Mouse (Mus musculus) liver, embryonic 14.5 days (tissue): ENCODE results near the gene Palm. TPM values are rescaled to one million over a fixed set of nuclear protein-coding genes. Genes with fewer than 3 reads are reported as not detected.

Source experiments
- ATAC-seq: fragments of 200-750 bp; cut with Nextera tagmentation; 2 replicates; pipeline ENCODE4 v1.8.0; 2017; ENCODE audit warnings: moderate number of reproducible peaks, mild to moderate bottlenecking, moderate library complexity; ENCODE audit not compliant: insufficient read depth
- DNase-seq, 3 experiments: peaks; one replicate each; pipeline ENCODE4 v3.0.0-alpha.2; 2012 to 2013; ENCODE audit warnings: low read depth in 3 of 3, low spot score in 3 of 3
- H3K27ac ChIP-seq: fragments of 300-500 bp; sonication (generic); 2 replicates; pipeline ENCODE4 v1.5.1; 2014; ENCODE audit warnings: moderate library complexity, mild to moderate bottlenecking, control low read depth, inconsistent platforms
- H3K27me3 ChIP-seq: fragments of 300-500 bp; sonication (generic); 2 replicates; pipeline ENCODE4 v1.6.1; 2014; ENCODE audit warnings: mild to moderate bottlenecking, low read length, moderate library complexity; ENCODE audit not compliant: control insufficient read depth, insufficient read depth
- H3K36me3 ChIP-seq: fragments of 300-500 bp; sonication (generic); replicated peaks from 2 replicates; pipeline ENCODE4 v1.6.1; 2014; ENCODE audit warnings: low read depth; ENCODE audit not compliant: control insufficient read depth, insufficient read depth
- H3K4me1 ChIP-seq, 2 experiments: fragments of 200-500 bp in 1 of 2; fragments of 300-500 bp in 1 of 2; sonication (generic) in 1 of 2; replicated peaks; 2 replicates each; pipeline ENCODE4 v1.6.1; 2012 to 2014; ENCODE audit warnings: antibody characterized with exemption in 1 of 2, inconsistent platforms in 1 of 2, low read length in 1 of 2; ENCODE audit not compliant: control insufficient read depth in 2 of 2, insufficient read depth in 2 of 2
- H3K4me2 ChIP-seq: fragments of 300-500 bp; sonication (generic); 2 replicates; pipeline ENCODE4 v1.6.1; 2014; ENCODE audit warnings: low read depth, mild to moderate bottlenecking, control low read depth, moderate library complexity
- H3K4me3 ChIP-seq, 2 experiments: fragments of 200-500 bp in 1 of 2; fragments of 300-500 bp in 1 of 2; sonication (generic) in 1 of 2; 2 replicates each; pipeline ENCODE4 v1.5.1; 2012 to 2014; ENCODE audit warnings: low read depth in 2 of 2, low read length in 2 of 2, mild to moderate bottlenecking in 2 of 2, control low read depth in 1 of 2, inconsistent platforms in 1 of 2, moderate library complexity in 1 of 2; ENCODE audit not compliant: insufficient read depth in 1 of 2
- H3K9ac ChIP-seq: fragments of 300-500 bp; sonication (generic); replicated peaks from 2 replicates; pipeline ENCODE4 v1.6.1; 2014; ENCODE audit warnings: mild to moderate bottlenecking, control low read depth, moderate library complexity
- H3K9me3 ChIP-seq: fragments of 300-500 bp; sonication (generic); 2 replicates; pipeline ENCODE4 v1.6.1; 2016; ENCODE audit warnings: low read length, mixed read lengths; ENCODE audit not compliant: control insufficient read depth
- CTCF ChIP-seq: IDR thresholded peaks from 2 replicates; pipeline ENCODE4 v1.5.1; 2016; ENCODE audit warnings: antibody characterized with exemption, low read depth, control low read depth
- EP300 ChIP-seq: IDR thresholded peaks from 2 replicates; pipeline ENCODE4 v1.6.1; 2016; ENCODE audit warnings: antibody characterized with exemption, low read depth
- WGBS: fragments of 180-500 bp; shearing (Covaris S2); extraction: QIAGEN DNeasy Blood & Tissue Kit; methylation state at CpG from one replicate; pipeline ENCODE4 v1.1.7; 2014; ENCODE audit not compliant: insufficient replicate concordance; 5-methylcytosine and 5-hydroxymethylcytosine counted together
- polyA plus RNA-seq, 2 experiments: library from polyadenylated mRNA; depleted of rRNA in 1 of 2; stranded (reverse) in 1 of 2; unstranded in 1 of 2; fragments of >200 nt; fragmentation: Nextera tagmentation in 1 of 2; extraction: Ambion mirVana in 1 of 2; gene quantifications; 2 replicates each; pipeline versions ENCODE4 v1.2.1 to v1.2.3; 2012 to 2014

Palm gene
- polyA plus RNA-seq, 2 experiments: 3.5 to 4.1 TPM

DNA sequence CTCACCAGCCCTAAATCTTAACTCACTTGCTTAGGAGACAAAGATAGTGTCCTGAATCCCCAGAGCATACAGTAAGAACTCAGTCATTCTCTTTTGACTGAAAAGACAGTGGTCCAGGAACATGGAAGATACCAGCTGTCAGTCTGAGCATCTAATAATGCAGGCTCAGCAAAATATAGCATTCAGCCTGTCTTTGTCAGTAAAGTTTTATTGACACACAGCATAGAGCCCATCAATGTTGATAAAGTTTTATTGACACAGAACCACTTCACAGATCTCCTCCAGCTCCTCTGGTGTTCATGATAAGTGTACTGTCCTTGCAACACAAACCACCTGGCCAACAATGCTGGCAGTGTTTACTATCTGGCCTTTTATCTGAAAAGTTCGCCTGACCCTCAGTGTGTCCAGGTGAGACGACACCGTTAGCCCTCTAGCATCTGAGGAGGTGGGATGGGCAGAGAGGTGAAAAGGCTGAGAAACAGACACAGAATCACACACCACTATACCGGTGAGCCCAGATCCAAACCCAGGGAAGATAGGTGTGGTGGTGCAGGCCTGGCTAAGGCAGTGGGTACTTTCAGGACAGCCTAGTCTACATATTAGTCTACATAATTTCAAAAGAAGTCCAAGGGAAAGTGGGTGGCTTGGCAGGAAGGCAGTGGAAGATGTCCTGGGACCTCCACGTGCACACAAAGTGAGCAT, 882 bp upstream of the Palm start:
- no peak for DNase-seq
- H3K9ac ChIP-seq: no peak overlapping the region
- H3K9me3 ChIP-seq: no peaks in the 10 kb centered on the region
- no peak overlapping the region for H3K4me2 ChIP-seq
- H3K4me3 ChIP-seq: no peak overlapping the region
- H3K27ac ChIP-seq: no peak overlapping the region
- no peak for TF ChIP-seq EP300
- TF ChIP-seq CTCF: no peak
- WGBS: 65% methylated on average over 5 of the region's 5 CpGs
- no peaks in the 10 kb centered on the region for H3K36me3 ChIP-seq
- H3K4me1 ChIP-seq: peaks cover 0 to 2% of the 10 kb centered on the region in 2 experiments; a peak in 1 of 4 replicates
- H3K27me3 ChIP-seq: peaks cover 3% of the 10 kb centered on the region; the same call in 1 of the 2 replicates
- ATAC-seq: no peak

DNA sequence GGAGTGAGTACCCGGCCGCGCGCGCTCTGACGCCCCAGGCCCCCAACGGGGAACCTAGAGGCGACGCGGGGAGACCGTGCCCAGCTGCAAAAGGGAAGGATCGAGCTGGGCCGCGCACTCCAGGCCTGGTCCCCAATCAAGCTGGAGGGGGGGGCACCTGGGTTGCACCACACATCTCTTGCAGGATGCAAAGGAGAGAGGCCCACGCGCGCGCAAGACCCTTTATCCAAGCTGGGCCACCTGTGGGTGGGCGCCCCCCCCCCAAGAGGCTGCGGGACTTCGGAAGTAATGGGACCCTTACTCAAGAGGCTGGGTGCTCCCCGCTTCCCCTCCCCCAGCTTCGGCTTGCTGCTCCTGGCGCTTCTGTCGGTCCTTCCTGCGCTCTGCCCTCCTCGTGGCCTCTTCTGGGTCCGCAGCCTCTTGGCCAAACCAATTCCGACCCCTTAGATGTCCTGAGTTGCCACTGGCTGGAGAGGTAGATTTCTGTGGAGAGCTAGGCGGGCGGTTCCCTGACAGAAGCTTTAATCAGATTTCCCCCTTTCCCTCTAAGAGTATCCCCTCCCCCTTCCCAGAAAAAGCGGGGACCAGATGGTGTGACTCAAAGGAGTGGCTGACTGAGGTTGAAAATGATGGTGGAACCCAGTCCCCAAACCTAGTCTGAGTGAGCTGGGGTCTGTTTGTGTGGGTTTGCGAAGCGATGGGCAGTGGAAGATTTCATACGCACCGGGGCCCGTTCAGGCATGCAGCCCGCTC, 542 bp downstream of the Palm start:
- DNase-seq (no peak), ATAC-seq (peak; percentile 7; the same call in 1 of the 2 replicates)
- Histone ChIP-seq H3K27ac (no peak overlapping the region), H3K9me3 (no peaks in the 10 kb centered on the region), H3K9ac (peak overlapping the region; percentile 37; the same call in 1 of the 2 replicates), H3K4me1 (peaks cover 0 to 12% of the 10 kb centered on the region in 2 experiments), H3K4me3 (peak overlapping the region; percentile 52 to 63), H3K36me3 (no peaks in the 10 kb centered on the region), H3K4me2 (peak overlapping the region; percentile 72), H3K27me3 (peaks cover 3% of the 10 kb centered on the region; the same call in 1 of the 2 replicates)
- 12% methylated on average over 37 of the region's 38 CpGs for WGBS
- TF ChIP-seq EP300: no peak
- TF ChIP-seq CTCF: no peak

DNA sequence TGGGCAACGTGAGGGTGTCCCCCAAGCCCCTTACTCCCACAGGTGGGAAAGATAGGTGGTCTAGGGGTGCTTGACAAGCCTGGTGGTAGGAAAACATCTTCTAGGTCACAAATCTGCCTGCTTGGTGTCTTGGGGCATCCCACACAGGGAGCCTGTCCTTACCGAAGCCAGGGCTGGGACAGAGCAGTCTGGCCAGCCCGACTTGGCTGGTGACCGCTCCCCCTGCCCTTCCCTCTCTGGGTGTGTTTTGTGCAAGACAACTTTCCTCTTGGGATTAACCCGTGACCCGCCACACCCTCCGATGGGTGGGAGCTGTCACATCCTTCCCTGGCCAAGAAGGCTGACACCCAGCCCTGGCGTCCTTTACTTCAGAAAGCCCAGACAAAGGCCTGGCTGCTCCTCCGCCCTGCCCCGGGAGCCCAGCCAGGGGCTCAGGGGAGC, 1.1 kb downstream of the Palm start:
- ATAC-seq (no peak), DNase-seq (no peak)
- Histone ChIP-seq H3K4me3 (peak overlapping the region; percentile 52 to 63; a peak in 2 of 4 replicates), H3K9me3 (no peaks in the 10 kb centered on the region), H3K9ac (no peak overlapping the region), H3K27ac (no peak overlapping the region), H3K4me2 (peak overlapping the region; percentile 72), H3K4me1 (peaks cover 0 to 12% of the 10 kb centered on the region in 2 experiments), H3K36me3 (no peaks in the 10 kb centered on the region), H3K27me3 (peaks cover 3% of the 10 kb centered on the region; the same call in 1 of the 2 replicates)
- 30% methylated on average over 10 of the region's 10 CpGs for WGBS
- TF ChIP-seq EP300: no peak

GRCm38 (mm10) chr10:79795905-79796304, 2.5 kb downstream of the Palm start:
- no peak overlapping the region for H3K27ac ChIP-seq
- DNase-seq: no peak
- TF ChIP-seq EP300: no peak
- no peak for TF ChIP-seq CTCF
- peaks cover 3% of the 10 kb centered on the region; the same call in 1 of the 2 replicates for H3K27me3 ChIP-seq
- H3K4me2 ChIP-seq: no peak overlapping the region
- H3K4me1 ChIP-seq: peaks cover 0 to 12% of the 10 kb centered on the region in 2 experiments
- ATAC-seq: no peak
- no peaks in the 10 kb centered on the region for H3K36me3 ChIP-seq
- H3K9me3 ChIP-seq: no peaks in the 10 kb centered on the region
- no peak overlapping the region for H3K4me3 ChIP-seq
- H3K9ac ChIP-seq: no peak overlapping the region
- 86% methylated on average over 3 of the region's 3 CpGs for WGBS

DNA sequence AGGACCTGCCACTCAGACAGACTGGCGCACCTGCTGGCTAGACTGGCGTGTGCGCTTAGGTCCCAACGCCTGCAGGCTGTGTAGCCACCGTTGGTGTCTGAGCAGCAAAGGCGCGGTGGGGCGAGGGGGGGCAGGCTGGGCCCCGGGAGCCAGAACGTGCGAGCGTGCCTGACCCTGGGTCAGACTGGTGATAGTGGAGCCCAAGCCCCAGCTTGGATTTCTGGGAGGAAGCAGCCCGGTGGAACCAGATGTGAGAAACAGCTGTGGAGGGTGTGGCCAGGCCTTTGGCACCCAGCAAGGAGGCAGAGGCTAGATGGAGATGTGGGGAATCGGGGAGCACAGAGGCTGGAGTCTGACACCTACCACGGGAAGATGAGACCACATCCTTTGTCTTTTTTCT, 4.0 kb downstream of the Palm start:
- ATAC-seq (no peak), DNase-seq (no peak)
- Histone ChIP-seq H3K27ac (no peak overlapping the region), H3K27me3 (peaks cover 3% of the 10 kb centered on the region; the same call in 1 of the 2 replicates), H3K36me3 (no peaks in the 10 kb centered on the region), H3K9ac (no peak overlapping the region), H3K4me3 (no peak overlapping the region), H3K9me3 (no peaks in the 10 kb centered on the region), H3K4me1 (peaks cover 0 to 12% of the 10 kb centered on the region in 2 experiments), H3K4me2 (no peak overlapping the region)
- TF ChIP-seq CTCF (no peak), EP300 (no peak)
- 19% methylated on average over 15 of the region's 15 CpGs for WGBS
